Mouse (Mus musculus) neutrophil, adult 5-6 weeks (primary cell): ENCODE results near the gene Nr2c2ap. TPM values are rescaled to one million over a fixed set of nuclear protein-coding genes. Genes with fewer than 3 reads are reported as not detected.
A peak's percentile ranks its signal among the peaks of the same experiment; 100 is the strongest.

Source experiments
- ATAC-seq: fragments of 151-379, 151-347 bp; 2 replicates; pipeline ENCODE4 v1.8.0; 2017; ENCODE audit warnings: mild to moderate bottlenecking, moderate TSS enrichment; ENCODE audit not compliant: insufficient number of reproducible peaks, poor library complexity, low FRiP score, severe bottlenecking; ENCODE audit errors: extremely low read depth
- total RNA-seq: library from RNA; stranded (forward); fragments of 200-1000 nt; gene quantifications from 2 replicates; pipeline ENCODE4 v1.2.3, GENCODE M21; 2017

Gene Nr2c2ap
- total RNA-seq, result 4.7 and 5.2 TPM in 2 replicates

DNA sequence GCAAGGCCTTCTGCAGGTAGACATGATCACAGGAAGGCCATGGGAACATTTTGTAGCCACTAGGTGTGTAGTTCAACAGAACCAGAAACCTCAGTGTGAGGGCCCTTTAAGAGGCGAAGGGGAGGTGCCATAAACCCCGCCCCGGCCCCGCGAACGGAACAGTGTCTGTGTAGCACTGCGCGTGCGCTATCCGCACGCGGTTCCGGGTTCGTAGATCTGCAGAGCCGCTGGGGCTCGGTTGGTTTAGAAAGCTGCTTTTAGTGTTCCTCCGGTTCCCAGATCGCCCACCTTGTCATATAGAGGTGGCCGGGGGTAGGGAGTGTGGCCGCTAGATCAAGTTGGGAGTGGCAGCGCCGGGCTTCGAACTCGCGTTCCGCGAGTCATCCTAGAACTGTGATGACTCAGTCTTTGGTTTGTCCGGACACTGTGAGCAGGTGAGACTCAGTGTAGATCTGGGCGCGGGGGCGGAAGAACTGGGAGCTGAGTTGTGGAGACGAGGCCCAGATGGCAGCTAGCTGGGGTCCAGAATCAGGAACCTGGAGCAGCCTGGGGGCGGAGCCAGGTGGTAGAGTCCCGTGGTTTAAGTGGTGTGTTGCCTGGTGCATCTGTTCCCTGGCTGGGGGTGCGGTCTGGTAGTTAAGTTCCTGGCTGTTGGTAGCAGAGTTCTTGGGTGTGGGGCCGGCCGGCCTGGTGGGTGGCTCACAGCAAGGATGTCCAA lies at the start of gene Nr2c2ap:
Gene Nr2c2ap, plus strand, starts transcription at position 168 of the 718 bp plus-strand sequence.
- ATAC-seq, result peak; percentile 86

DNA sequence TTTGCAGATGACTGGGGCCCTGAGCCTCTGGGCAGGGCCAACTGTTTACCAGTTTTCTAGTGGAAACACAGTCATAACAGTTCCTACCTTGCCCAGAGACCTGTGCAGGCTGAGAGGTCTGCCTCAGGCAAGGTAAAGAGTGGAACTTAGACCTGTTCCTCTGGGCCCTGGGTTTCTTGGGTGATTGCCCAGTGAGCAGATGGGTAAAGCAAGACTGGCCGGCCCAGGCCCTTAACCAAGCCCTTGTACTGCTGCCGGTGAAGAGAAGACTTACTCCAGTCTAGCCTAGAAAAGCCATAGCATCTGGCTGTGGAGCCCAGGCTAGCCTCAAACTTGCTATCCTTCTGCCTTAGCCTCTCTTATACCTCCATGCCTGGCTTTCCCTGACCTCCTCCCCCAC lies 49.2 kb upstream of the Nr2c2ap start:
- ATAC-seq, result no peak

DNA sequence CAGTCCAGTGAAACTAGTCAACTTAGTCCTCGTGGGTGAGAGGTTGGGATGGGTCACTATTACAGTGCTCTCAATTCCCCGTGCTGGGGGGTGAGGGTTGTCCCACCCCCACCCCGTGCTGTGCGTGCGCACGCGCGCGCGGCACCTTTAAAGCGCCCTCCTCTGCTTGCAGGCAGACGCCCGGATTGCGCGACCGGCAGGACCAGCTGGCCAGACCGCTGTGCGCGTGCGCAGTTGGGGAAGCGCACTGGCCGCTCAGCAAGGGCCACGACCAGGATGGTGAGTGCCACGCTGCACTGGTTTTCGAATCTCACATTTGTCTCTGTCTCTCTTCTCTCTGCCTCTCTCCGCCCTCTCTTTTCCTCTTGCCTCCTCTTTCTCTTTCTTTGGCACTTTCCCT lies 47.8 kb upstream of the Nr2c2ap start, which contains the start of gene Hapln4:
Gene Hapln4, plus strand, starts transcription at position 173 of the 400 bp plus-strand sequence.
- no peak for ATAC-seq

DNA sequence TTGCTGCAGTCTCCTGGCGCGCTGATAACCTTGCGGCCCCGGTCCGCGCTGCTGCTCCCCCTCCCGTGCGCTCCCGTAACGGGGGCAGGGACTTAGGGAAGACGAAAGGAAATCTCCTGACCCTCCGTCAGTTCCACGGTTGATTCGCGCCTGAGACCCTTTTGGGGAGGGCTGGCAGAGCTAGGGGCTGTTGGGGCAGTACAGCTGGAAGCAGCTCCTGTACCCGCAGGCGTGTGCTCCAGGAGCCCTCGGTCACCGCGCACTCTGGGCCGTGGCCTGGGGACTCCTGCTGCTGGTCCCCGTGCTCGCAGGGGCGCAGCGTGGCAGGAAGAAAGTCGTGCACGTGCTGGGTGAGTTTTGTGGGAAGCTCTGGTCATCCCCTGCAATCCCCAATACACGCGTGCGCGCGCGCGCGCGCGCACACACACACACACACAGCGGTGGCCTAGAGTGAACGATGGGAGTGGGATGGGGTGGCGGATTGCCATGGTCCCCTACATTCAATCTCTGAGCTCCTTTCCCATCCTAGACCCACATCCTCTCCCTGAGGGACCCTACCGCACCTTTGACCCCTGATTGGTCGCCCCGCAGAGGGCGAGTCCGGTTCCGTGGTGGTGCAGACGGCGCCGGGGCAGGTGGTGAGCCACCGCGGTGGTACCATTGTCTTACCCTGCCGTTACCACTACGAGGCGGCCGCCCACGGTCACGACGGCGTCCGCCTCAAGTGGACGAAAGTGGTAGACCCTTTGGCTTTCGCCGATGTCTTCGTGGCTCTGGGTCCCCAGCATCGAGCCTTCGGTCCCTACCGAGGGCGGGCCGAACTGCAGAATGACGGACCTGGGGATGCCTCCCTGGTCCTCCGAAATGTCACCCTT lies 46.7 kb upstream of the Nr2c2ap start:
- ATAC-seq, result no peak

DNA sequence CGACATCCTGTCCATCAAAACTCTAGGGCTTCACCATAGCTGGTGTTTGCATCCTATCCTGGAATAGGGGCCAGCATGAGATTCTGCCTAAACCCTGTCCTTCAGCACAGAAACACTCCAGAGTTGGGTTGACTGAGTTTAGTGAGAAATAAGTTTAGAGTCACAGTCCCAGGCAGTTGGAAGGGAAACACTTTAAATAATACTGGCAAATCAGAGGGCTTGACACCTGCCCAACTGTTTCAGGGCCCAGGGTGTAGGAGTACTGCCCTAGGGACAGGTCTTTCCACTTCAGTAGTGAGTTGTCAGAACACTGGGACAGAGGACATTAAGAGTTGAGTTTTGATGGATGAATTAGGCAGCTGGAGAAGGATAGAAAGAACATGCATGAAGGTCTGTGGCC lies 45.0 kb upstream of the Nr2c2ap start:
- no peak for ATAC-seq

DNA sequence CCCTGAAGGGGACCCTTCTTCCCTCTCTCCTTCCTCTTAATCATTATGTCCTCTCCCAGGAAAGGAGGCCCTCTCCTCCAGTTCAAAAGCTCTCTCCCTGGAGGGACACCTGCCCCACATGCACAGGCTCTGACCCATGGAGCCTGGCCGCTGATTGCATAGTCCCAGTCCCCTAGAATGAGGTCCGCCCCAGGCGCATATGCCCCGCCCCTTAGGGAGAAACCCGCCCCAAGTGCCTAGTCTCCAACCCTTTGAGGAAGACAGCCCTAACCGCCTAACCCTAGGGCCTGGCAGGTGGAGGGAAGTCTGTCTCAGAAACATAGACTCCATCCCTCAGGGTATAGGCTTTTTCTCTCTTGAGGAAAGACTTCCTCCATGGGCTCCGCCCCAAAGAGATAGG lies 43.9 kb upstream of the Nr2c2ap start:
- ATAC-seq, result no peak

DNA sequence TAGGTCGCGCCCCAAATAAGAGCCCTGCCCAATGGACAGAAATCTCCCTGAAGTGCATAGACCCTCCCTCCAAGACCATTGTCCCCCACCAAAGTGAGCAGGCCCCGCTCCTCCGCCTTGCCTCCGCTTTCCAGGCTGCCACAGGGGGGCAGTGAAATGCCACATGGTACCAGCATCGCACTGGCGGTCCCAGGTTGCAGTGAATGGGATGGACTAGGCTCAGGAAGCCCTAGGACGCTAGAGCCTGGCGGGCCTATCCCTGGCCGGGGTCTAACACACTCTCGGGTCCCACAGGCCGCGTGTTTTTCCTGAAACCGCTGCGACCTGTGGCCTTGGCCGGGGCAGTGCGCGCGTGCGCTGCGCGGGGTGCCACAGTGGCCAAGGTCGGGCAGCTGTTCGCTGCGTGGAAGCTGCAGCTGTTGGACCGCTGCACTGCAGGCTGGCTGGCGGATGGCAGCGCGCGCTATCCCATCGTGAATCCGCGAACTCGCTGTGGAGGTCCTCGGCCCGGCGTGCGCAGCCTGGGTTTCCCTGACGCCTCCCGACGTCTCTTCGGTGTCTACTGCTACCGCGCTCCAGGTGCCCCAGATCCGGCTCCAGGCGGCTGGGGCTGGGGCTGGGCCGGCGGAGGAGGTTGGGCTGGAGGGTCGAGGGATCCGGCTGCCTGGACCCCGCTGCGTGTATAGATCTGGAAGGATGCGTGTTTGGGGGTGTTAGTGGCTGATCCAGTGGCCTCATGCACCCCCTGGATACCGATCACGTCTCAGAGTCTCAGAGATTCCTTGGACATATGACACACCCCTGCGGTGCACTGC lies 43.1 kb upstream of the Nr2c2ap start:
- no peak; the same call in 1 of the 2 replicates for ATAC-seq

DNA sequence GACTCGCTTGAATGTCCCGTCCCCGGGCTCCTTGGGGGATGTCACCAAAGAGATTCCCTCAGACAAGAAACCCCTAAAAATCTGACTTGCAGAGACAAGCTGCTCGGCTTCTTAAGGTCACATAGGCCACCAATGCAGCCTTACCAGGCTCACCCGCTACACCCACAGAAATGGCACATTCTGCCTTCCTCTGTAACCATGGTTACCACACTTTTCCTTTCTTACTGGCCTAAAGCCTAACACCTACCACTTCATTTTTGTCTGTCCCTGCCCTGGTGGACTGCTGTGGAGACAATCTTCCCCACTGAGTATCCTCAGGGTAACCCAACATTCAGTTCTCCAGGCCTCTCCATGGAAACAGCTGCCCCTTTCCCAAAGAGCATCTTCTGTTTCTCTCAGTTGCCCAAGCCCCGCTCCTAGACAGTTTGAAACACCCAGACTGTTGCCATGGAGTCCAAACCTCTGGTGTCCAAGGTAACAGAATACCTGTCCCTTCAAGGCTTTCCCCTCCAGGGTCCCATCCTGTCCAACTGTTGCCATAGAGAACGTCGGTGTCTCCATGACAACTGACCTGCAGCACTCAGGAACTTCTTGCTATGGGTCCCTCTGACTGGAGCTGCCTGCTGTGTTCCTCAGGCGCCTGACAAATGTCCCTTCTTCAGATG lies 41.7 kb upstream of the Nr2c2ap start:
- no peak for ATAC-seq

DNA sequence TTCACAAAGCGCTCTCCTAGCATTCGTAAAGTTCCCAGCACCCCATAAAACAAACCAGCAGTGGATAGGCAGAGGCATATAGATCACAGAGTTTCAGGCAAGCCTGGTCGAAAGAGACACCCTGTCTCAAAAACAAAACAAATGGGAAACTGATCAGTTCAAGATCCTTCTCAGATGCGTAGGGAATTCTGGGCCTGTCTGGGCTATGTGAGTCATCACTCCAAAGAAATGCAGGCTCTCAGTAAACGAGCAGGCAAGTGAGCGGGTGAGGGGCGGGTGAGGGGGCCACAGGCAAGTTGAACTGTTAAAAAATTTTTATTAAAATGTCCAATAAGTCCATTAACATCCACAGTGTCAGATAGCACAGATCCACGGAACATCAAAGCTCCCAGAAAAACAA lies 38.3 kb upstream of the Nr2c2ap start:
- ATAC-seq, result no peak

DNA sequence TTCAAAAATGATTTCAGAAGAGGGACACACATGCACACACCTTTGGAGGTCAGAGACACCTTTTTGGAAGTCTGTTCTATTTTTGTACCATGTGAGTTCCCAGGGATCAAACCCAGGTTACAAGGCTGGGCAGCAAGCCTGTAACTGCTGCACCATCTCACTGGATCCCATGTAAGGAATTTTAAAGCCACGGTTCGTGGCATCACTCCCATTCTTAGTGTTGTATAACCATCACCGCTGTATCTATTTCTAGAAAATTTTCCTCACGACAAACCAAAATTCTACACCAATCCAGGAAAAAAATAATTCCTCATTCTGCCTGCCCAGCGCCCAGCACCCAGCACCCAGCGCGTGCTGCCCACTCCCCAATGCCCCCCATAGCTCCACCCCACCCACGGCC lies 31.9 kb upstream of the Nr2c2ap start:
- ATAC-seq, result no peak

DNA sequence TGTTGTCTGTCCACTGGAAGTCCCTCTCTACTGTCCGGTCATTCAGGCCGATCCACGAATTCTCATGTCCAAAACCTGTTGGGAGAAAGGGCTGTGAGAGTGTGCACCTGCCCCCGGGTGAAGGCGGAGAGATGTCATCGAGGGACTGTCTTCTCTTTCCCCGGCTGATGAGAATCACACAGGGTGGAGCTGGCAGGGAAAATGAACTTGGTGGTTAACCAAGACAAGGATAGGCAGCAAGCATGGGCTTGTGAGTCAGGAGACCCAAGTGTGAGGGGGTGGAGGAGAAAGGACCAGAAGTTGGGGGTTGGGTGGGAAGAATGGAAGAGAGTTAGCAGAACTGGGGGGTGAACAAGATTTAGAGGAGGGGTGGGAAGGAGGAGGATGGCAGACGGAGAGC lies 30.9 kb upstream of the Nr2c2ap start:
- no peak for ATAC-seq

DNA sequence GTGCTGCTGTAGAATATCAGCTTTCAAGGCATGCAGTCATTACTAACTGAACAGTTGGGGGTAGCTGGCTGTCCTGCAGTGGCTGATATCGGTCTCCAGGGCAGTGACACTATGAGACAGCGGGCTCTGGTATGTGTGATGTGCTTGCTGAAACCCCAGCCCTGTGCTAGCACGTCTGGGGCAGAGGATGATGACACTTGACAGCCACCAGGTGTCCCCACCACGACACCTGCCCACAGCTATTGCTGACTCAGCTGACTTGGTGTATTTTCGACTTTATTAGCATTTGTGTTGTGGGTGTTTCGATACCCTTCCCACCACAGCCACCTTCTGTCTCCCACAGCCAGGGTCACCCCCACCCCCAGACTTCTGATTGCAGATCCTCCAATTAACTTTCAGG lies 26.6 kb upstream of the Nr2c2ap start:
- ATAC-seq, result peak; percentile 77

DNA sequence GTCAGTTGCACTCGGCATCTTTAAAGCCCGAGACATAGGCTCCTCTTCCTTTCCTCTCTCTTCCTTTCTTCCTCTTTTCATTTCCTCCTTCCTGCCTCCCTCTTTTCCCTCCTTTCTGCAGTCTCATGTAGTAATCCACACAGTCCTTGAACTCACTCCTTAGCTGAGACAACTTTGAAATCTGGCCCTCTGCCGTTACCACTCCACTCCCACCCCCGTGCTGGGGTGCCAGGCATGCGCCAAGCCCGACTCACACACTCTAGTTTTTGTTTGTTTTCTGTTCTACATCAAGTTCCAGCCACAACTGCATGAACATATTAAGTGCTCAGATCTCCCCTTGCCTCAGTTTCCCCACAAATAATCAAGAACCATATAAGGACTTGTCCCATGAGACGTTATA lies 26.2 kb upstream of the Nr2c2ap start:
- no peak for ATAC-seq

DNA sequence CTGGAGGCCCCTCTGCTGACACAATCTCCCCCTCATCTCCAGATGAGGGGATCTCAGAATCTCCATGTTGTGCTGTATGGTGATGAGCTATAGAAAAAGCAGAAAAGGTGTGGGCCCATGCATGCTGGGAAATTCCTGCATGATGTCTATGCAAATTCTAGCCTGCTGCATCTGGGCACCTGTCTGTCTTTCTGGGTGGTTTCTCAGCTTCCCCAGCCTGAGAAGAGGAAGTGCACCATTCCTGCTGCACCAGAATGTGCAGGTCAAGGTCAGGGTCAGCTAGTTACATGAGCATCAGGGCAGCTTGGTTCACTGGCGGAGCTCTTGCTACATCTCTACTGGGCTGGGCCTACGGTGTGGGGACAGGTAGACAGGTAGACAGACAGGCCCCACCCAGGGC lies 20.7 kb upstream of the Nr2c2ap start:
- no peak for ATAC-seq

DNA sequence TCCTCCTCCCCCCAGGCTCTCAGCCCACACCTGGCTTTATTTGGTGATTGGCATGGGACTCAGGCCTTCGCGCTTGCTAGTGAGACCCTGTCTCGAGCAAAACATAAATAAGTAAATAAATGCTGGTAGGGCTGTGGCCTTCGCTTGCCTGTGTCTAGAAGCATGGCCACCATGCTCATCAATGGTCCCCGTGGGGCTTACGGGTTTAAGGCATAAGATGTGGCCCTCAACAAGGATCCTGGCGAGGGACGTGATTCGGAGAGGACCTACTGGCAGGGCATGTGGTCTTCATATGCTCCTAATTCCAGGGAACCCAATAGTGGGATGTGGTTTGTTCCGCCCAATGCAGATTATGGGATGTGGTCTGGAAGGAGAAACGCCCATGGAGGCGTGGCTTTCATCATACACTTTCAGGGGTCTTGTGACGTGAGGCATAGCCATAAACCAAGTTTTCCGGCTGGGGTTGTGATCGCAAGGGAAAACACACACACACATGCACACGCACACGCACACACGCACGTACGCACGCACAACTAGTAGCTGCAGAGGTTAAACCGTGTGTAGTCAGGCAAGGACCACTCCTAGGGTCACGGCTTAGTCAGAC lies 19.8 kb upstream of the Nr2c2ap start:
- no peak for ATAC-seq

DNA sequence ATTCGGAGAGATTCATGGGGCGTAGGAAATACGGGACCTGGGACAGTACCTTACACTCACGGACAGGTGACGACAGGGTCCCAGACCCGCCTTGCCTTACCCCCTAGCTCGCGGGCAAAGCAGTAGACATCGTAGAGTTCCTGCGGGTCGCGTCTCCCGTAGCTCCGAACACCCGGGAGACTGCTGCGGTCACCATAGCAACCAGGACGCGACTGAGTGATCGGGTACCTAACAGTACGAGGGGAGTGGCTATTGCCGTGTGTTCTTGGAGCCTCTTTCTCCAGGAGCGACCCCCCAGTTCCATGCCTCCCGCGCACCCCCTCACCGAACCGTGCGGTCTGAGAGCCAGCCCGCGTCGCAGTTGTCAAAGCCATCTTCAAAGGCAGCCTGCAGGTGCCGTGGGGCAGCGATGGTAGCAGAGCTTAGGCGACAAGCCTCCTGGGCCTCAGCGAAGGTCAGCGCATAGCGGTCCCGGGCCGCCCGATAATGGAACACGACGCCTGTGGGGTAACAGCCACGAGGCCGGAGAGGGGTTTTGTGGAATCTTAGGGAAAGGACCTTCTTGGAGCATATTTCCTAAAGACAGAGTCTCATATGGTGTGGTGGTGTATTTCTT lies 18.6 kb upstream of the Nr2c2ap start:
- ATAC-seq, result no peak

DNA sequence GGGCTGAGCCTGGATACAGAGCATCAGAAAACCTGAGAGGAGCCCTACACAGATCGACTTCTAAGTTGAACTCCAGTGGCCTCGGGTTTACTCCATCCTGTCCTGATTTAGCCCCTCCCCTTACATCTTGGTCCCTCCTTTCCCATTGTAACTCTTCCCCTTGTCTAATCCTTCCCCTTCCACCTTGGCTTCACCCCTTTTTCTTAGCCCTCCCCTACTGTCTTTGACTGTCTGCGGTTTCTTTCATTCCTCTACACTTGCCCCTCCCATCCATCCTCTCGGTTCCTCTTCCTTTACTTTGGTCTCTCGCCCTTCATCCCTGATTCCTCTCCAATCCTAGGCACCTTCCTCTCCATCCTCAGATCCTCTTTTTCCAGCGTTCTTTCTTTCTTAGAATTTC lies 16.6 kb upstream of the Nr2c2ap start:
- ATAC-seq, result no peak

DNA sequence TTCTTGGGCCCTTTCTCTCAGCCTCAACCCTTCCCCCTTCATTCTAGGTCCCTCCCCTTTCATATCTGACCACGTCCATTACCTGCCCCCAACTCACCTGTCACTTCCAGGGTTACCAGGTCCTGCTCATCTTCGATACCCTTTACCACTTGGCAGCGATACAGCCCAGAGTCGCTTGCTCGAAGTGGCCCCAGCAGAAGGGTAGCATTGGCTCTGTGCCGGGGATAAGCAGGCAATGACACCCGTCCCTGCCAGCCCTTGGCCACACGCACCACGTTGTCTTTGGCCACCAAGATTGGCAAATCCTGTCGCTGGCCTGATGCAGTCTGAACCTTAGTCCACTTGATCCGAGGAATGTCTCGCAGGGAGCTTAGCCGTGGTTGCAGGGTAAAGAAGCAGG lies 16.2 kb upstream of the Nr2c2ap start:
- ATAC-seq, result no peak
